Mouse (Mus musculus) heart, embryonic 12.5 days (tissue): ENCODE results near the gene Cmtr1. TPM values are rescaled to one million over a fixed set of nuclear protein-coding genes. Genes with fewer than 3 reads are reported as not detected.
A peak's percentile ranks its signal among the peaks of the same experiment; 100 is the strongest.
"Not testable (repeated sequence)": the region's sequence is repeated elsewhere in the genome, so short reads cannot be mapped to it uniquely, and the experiment has no call there.

Experiments
- ATAC-seq: fragments of 200-750 bp; cut with Nextera tagmentation; 2 replicates; pipeline ENCODE4 v1.8.0; 2017; ENCODE audit warnings: moderate TSS enrichment, moderate library complexity; ENCODE audit not compliant: insufficient number of reproducible peaks, low FRiP score
- H3K27ac ChIP-seq: fragments of 300-500 bp; sonication (generic); 2 replicates; pipeline ENCODE4 v1.5.1; 2016; ENCODE audit warnings: mild to moderate bottlenecking, moderate library complexity; ENCODE audit not compliant: poor library complexity, severe bottlenecking
- H3K27me3 ChIP-seq: fragments of 300-500 bp; sonication (generic); replicated peaks from 2 replicates; pipeline ENCODE4 v1.6.1; 2016; ENCODE audit warnings: mild to moderate bottlenecking, moderate library complexity
- H3K36me3 ChIP-seq: fragments of 300-500 bp; sonication (generic); 2 replicates; pipeline ENCODE4 v1.6.1; 2016; ENCODE audit warnings: mild to moderate bottlenecking, moderate library complexity
- H3K4me1 ChIP-seq: fragments of 300-500 bp; sonication (generic); replicated peaks from 2 replicates; pipeline ENCODE4 v1.6.1; 2016; ENCODE audit warnings: mild to moderate bottlenecking
- H3K4me2 ChIP-seq: fragments of 300-500 bp; sonication (generic); 2 replicates; pipeline ENCODE4 v1.6.1; 2016; ENCODE audit warnings: mild to moderate bottlenecking, moderate library complexity
- H3K4me3 ChIP-seq: fragments of 300-500 bp; sonication (generic); 2 replicates; pipeline ENCODE4 v1.5.1; 2016; ENCODE audit warnings: mild to moderate bottlenecking
- H3K9ac ChIP-seq: fragments of 300-500 bp; sonication (generic); 2 replicates; pipeline ENCODE4 v1.6.1; 2016; ENCODE audit warnings: mild to moderate bottlenecking, moderate library complexity
- H3K9me3 ChIP-seq: fragments of 300-500 bp; sonication (generic); replicated peaks from 2 replicates; pipeline ENCODE4 v1.6.1; 2016; ENCODE audit warnings: mild to moderate bottlenecking, moderate library complexity
- WGBS: fragments of 180-500 bp; shearing (Covaris S2); methylation state at CpG from one replicate; pipeline ENCODE4 v1.1.7; 2016; 5-methylcytosine and 5-hydroxymethylcytosine counted together
- polyA plus RNA-seq: library from polyadenylated mRNA; unstranded; fragments of >200 nt; fragmentation: Nextera tagmentation; extraction: Ambion mirVana; gene quantifications from 2 replicates; pipeline ENCODE4 v1.2.1, GENCODE M21; 2016

The Cmtr1 gene
- 123 and 124 TPM in 2 replicates for polyA plus RNA-seq

- Histone ChIP-seq H3K27ac (peak within 1 kb of the TSS; percentile 94), H3K9me3 (no peaks in the 10 kb centered on the region), H3K36me3 (peaks cover 22% of the 10 kb centered on the region), H3K4me1 (peaks cover 16% of the 10 kb centered on the region; the same call in 1 of the 2 replicates), H3K27me3 (no peaks in the 10 kb centered on the region), H3K4me3 (peak within 1 kb of the TSS; percentile 87), H3K4me2 (peak within 1 kb of the TSS; percentile 79), H3K9ac (peak within 1 kb of the TSS; percentile 96)
- ATAC-seq, result peak; percentile 97
- 1% methylated on average over 41 of the region's 41 CpGs for WGBS
These were observed at the start of gene Cmtr1 for GRCm38 (mm10) chr17:29660076-29660761. Gene Cmtr1, plus strand, starts transcription at chr17:29660595.

- H3K4me2 ChIP-seq, H3K9ac ChIP-seq, H3K27ac ChIP-seq, H3K36me3 ChIP-seq, H3K9me3 ChIP-seq, H3K27me3 ChIP-seq, H3K4me3 ChIP-seq, ATAC-seq: not testable (repeated sequence)
- H3K4me1 ChIP-seq, result peaks cover 36% of the 10 kb centered on the region
- WGBS, result 82% methylated on average over 5 of the region's 5 CpGs
These were observed 46.9 kb upstream of the Cmtr1 start for GRCm38 (mm10) chr17:29613453-29613852.

- WGBS, result 2% methylated on average over 52 of the region's 52 CpGs
- ATAC-seq, result peak; percentile 92
- H3K4me1 ChIP-seq, result peaks cover 36% of the 10 kb centered on the region
- H3K9me3 ChIP-seq, result no peaks in the 10 kb centered on the region
- peak within 1 kb of the TSS; percentile 92 for H3K4me2 ChIP-seq
- peak within 1 kb of the TSS; percentile 96 for H3K27ac ChIP-seq
- peak within 1 kb of the TSS; percentile 96 for H3K9ac ChIP-seq
- H3K36me3 ChIP-seq, result peaks cover 11% of the 10 kb centered on the region; the same call in 1 of the 2 replicates
- H3K4me3 ChIP-seq, result peak within 1 kb of the TSS; percentile 91
- H3K27me3 ChIP-seq, result no peaks in the 10 kb centered on the region
These were observed 46.0 kb upstream of the Cmtr1 start, which contains the start of the genes Rnf8 and Gm28043 for GRCm38 (mm10) chr17:29614115-29615023. Gene Rnf8, plus strand, starts transcription at chr17:29614790. Gene Gm28043, plus strand, starts transcription at chr17:29614876.

GRCm38 (mm10) chr17:29615024-29615551 is 45.3 kb upstream of the Cmtr1 start:
- Histone ChIP-seq H3K4me3 (peak overlapping the region; percentile 91), H3K36me3 (peaks cover 18% of the 10 kb centered on the region), H3K27me3 (no peaks in the 10 kb centered on the region), H3K9ac (peak overlapping the region; percentile 96), H3K27ac (peak overlapping the region; percentile 96), H3K4me1 (peaks cover 36% of the 10 kb centered on the region), H3K9me3 (no peaks in the 10 kb centered on the region), H3K4me2 (peak overlapping the region; percentile 92)
- ATAC-seq, result peak; percentile 69
- WGBS, result under 1% methylated on average over 43 of the region's 43 CpGs

GRCm38 (mm10) chr17:29615616-29616015 is 44.8 kb upstream of the Cmtr1 start:
- Histone ChIP-seq H3K4me2 (peak overlapping the region; percentile 92), H3K27ac (0 out of 2 replicates have a peak overlapping the region, but pooled peaks have one; percentile 96), H3K4me1 (peaks cover 36% of the 10 kb centered on the region), H3K27me3 (no peaks in the 10 kb centered on the region), H3K4me3 (peak overlapping the region; percentile 91), H3K36me3 (peaks cover 21% of the 10 kb centered on the region), H3K9me3 (no peaks in the 10 kb centered on the region), H3K9ac (peak overlapping the region; percentile 96)
- no peak for ATAC-seq
- WGBS, result 9% methylated on average over 4 of the region's 4 CpGs

GRCm38 (mm10) chr17:29619231-29619630 is 41.2 kb upstream of the Cmtr1 start:
- no peaks in the 10 kb centered on the region for H3K27me3 ChIP-seq
- no peaks in the 10 kb centered on the region for H3K9me3 ChIP-seq
- H3K4me2 ChIP-seq, result no peak overlapping the region
- no peak overlapping the region for H3K4me3 ChIP-seq
- peaks cover 20% of the 10 kb centered on the region for H3K4me1 ChIP-seq
- no peak overlapping the region for H3K27ac ChIP-seq
- ATAC-seq, result no peak
- no peak overlapping the region for H3K9ac ChIP-seq
- 76% methylated on average over 3 of the region's 3 CpGs for WGBS
- peaks cover 55% of the 10 kb centered on the region for H3K36me3 ChIP-seq

- WGBS, result 94% methylated on average over 8 of the region's 8 CpGs
- no peak overlapping the region for H3K4me3 ChIP-seq
- no peak overlapping the region for H3K9ac ChIP-seq
- ATAC-seq, result no peak
- no peaks in the 10 kb centered on the region for H3K9me3 ChIP-seq
- no peaks in the 10 kb centered on the region for H3K27me3 ChIP-seq
- H3K4me1 ChIP-seq, result no peaks in the 10 kb centered on the region
- H3K27ac ChIP-seq, result no peak overlapping the region
- no peak overlapping the region for H3K4me2 ChIP-seq
- H3K36me3 ChIP-seq, result peaks cover 94% of the 10 kb centered on the region
These were observed 36.9 kb upstream of the Cmtr1 start for GRCm38 (mm10) chr17:29623488-29623887.

GRCm38 (mm10) chr17:29627285-29627684 is 33.1 kb upstream of the Cmtr1 start:
- no peak overlapping the region for H3K9ac ChIP-seq
- H3K27me3 ChIP-seq, result no peaks in the 10 kb centered on the region
- H3K4me2 ChIP-seq, result no peak overlapping the region
- H3K4me3 ChIP-seq, result no peak overlapping the region
- WGBS, result 93% methylated on average over 9 of the region's 9 CpGs
- H3K36me3 ChIP-seq, result peaks cover 94% of the 10 kb centered on the region
- no peaks in the 10 kb centered on the region for H3K4me1 ChIP-seq
- no peak for ATAC-seq
- H3K27ac ChIP-seq, result no peak overlapping the region
- no peaks in the 10 kb centered on the region for H3K9me3 ChIP-seq

GRCm38 (mm10) chr17:29628946-29629345 is 31.4 kb upstream of the Cmtr1 start:
- Histone ChIP-seq H3K4me1 (no peaks in the 10 kb centered on the region), H3K4me3 (no peak overlapping the region), H3K9me3 (no peaks in the 10 kb centered on the region), H3K9ac (no peak overlapping the region), H3K27ac (no peak overlapping the region), H3K4me2 (no peak overlapping the region), H3K27me3 (no peaks in the 10 kb centered on the region), H3K36me3 (peaks cover 93% of the 10 kb centered on the region)
- ATAC-seq, result no peak
- WGBS, result 74% methylated on average over 5 of the region's 5 CpGs

- no peaks in the 10 kb centered on the region for H3K4me1 ChIP-seq
- H3K4me2 ChIP-seq, result no peak overlapping the region
- H3K9me3 ChIP-seq, result no peaks in the 10 kb centered on the region
- no peak overlapping the region for H3K4me3 ChIP-seq
- H3K36me3 ChIP-seq, result peaks cover 95% of the 10 kb centered on the region
- H3K27ac ChIP-seq, result no peak overlapping the region
- H3K9ac ChIP-seq, result no peak overlapping the region
- ATAC-seq, result no peak
- WGBS, result 49% methylated on average over 5 of the region's 5 CpGs
- no peaks in the 10 kb centered on the region for H3K27me3 ChIP-seq
These were observed 30.8 kb upstream of the Cmtr1 start for GRCm38 (mm10) chr17:29629620-29630019.

GRCm38 (mm10) chr17:29632312-29632711 is 28.1 kb upstream of the Cmtr1 start:
- Histone ChIP-seq H3K36me3 (peaks cover 93% of the 10 kb centered on the region), H3K9me3 (no peaks in the 10 kb centered on the region), H3K4me1 (peaks cover 9% of the 10 kb centered on the region), H3K4me2 (no peak overlapping the region), H3K9ac (no peak overlapping the region), H3K4me3 (no peak overlapping the region), H3K27ac (no peak overlapping the region), H3K27me3 (no peaks in the 10 kb centered on the region)
- ATAC-seq, result no peak
- 90% methylated on average over 11 of the region's 11 CpGs for WGBS
